Mouse (Mus musculus): Measurements from ENCODE around the gene Hfe.

DNA sequence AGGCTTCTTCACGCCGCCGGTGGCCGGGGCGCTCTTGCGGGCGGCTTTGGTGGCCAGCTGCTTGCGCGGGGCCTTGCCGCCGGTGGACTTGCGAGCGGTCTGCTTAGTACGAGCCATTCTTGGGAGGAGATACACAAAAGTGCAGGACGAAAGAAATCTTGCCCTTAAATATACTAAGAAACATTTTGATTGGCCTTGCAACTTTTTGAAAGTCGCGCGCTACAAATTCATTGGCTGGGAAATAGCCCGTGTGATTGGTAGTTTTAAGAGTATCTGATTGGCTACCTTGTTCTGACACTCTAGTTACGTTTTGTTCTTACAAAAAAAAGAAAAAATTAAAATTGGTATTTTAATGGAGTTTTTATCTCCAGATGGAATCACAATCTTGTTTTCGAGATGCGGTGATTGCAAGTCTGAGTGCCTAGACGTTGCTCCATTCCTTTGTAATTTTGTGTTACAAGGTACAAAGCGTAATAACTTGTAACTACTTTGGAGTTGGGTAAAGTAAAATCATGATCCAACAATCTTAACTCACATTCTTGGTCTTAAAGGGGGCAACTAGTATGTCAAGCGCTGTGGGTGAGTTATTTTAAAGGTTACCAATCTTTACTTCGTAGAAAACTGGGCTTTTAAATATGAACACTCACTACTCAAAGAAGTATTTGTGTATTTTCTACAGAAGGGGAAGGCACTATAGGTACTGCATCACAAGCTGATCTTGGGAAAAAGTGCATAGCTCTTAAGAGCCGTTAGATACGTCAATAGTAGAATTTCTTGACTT lies 34.9 kb upstream of the Hfe start, which contains the start of gene Hist1h3c:
- TF ChIP-seq CTCF (IDR thresholded peaks at IDR 0.05; ENCODE audit: extremely low read depth, insufficient read depth, low read length) = no peak
- TF ChIP-seq POLR2A (IDR thresholded peaks at IDR 0.05; ENCODE audit: extremely low read depth, insufficient read depth, low read length) = no peak
